Mouse (Mus musculus) midbrain, embryonic 10.5 days (tissue): ENCODE results near the gene Gli2. TPM values are rescaled to one million over a fixed set of nuclear protein-coding genes. Genes with fewer than 3 reads are reported as not detected.
A peak's percentile ranks its signal among the peaks of the same experiment; 100 is the strongest.

ENCODE experiments used
- DNase-seq: peaks from one replicate; pipeline ENCODE4 v3.0.0-alpha.2; 2017; ENCODE audit warnings: low spot score
- H3K27ac ChIP-seq: fragments of 300-500 bp; sonication (generic); replicated peaks from 2 replicates; pipeline ENCODE4 v1.5.1; 2016; ENCODE audit warnings: mild to moderate bottlenecking
- H3K27me3 ChIP-seq: fragments of 300-500 bp; sonication (generic); 2 replicates; pipeline ENCODE4 v1.6.1; 2016; ENCODE audit warnings: low read depth, mild to moderate bottlenecking; ENCODE audit not compliant: poor library complexity, severe bottlenecking
- H3K36me3 ChIP-seq: fragments of 300-500 bp; sonication (generic); 2 replicates; pipeline ENCODE4 v1.6.1; 2016; ENCODE audit warnings: mild to moderate bottlenecking, moderate library complexity
- H3K4me1 ChIP-seq: fragments of 300-500 bp; sonication (generic); 2 replicates; pipeline ENCODE4 v1.6.1; 2016
- H3K4me3 ChIP-seq: fragments of 300-500 bp; sonication (generic); 2 replicates; pipeline ENCODE4 v1.5.1; 2016; ENCODE audit warnings: mild to moderate bottlenecking, moderate library complexity
- H3K9me3 ChIP-seq: fragments of 300-500 bp; sonication (generic); replicated peaks from 2 replicates; pipeline ENCODE4 v1.6.1; 2016; ENCODE audit warnings: mild to moderate bottlenecking
- WGBS: fragments of 180-500 bp; shearing (Covaris S2); methylation state at CpG from one replicate; pipeline ENCODE4 v1.1.7; 2016; 5-methylcytosine and 5-hydroxymethylcytosine counted together
- polyA plus RNA-seq: library from polyadenylated mRNA; unstranded; fragments of >200 nt; fragmentation: Nextera tagmentation; extraction: Ambion mirVana; gene quantifications from 2 replicates; pipeline ENCODE4 v1.2.1, GENCODE M21; 2016

Gli2 gene
- polyA plus RNA-seq, 1 experiment from 2014 or later, result 8.9 TPM

DNA sequence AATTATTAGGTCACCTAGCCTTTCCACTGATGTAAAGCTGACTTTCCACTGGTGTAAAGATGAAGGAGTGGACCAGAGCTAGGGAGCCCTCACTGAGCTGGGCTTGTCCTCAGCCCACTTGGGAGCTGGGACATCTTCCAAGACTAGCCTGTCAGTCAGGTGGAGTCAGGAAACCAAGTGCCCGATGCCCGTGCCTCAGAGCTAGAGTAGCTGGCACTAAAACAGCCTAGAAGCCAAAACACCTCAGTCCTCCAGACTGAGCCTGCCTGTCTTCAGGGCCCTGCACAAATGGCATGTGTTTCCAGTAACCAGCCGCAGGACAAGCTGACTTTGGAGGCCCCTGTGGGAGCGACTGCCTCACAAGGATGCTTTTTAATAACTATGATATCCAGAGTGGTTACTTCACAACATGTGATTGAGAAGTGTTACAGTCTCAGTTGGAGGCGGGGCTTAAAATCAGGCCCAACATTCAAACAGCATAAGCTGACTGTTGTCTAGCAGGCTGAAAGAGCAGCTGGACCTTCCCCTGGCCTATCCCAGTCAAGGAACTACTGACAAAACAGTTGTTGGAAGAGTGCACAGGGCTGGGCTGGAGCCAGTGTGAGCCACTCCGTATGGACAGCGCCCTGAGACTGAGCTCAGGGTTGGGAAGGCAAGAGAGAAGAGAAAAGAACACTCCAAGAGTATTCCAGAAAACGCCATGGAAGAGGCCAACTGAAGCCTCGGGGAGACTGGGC, 158.2 kb downstream of the Gli2 start:
- peaks cover 9% of the 10 kb centered on the region; the same call in 1 of the 2 replicates for H3K27me3 ChIP-seq
- H3K36me3 ChIP-seq, result no peaks in the 10 kb centered on the region
- no peaks in the 10 kb centered on the region for H3K9me3 ChIP-seq
- DNase-seq, result no peak
- no peak overlapping the region for H3K4me3 ChIP-seq
- 88% methylated on average over 9 of the region's 9 CpGs for WGBS
- peaks cover 20% of the 10 kb centered on the region for H3K4me1 ChIP-seq
- H3K27ac ChIP-seq, result no peak overlapping the region

DNA sequence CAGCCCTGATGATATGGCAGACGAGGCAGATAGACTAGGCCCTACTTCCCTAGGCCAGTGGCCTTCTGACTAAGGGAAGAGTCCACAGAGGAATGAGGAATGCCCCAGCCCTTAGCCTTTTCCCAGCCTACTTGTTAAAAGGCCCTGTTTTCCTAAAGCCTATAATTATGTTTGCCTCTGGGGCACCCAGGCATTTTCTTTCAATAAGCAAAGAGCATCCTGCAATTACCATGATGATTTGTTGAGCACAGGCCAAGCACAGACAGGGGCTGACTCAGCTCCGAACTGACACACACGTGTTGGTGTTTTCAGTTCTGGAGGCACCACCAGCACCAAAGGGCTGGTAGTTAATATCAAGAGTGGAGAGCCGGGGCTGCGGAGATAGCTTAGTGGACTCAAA, 162.0 kb downstream of the Gli2 start:
- no peak overlapping the region for H3K27ac ChIP-seq
- H3K27me3 ChIP-seq, result peaks cover 15% of the 10 kb centered on the region; the same call in 1 of the 2 replicates
- H3K4me1 ChIP-seq, result peaks cover 35% of the 10 kb centered on the region
- H3K36me3 ChIP-seq, result peaks cover 19% of the 10 kb centered on the region
- no peak overlapping the region for H3K4me3 ChIP-seq
- DNase-seq, result no peak
- no peaks in the 10 kb centered on the region for H3K9me3 ChIP-seq
- WGBS, result 87% methylated on average over 5 of the region's 5 CpGs

DNA sequence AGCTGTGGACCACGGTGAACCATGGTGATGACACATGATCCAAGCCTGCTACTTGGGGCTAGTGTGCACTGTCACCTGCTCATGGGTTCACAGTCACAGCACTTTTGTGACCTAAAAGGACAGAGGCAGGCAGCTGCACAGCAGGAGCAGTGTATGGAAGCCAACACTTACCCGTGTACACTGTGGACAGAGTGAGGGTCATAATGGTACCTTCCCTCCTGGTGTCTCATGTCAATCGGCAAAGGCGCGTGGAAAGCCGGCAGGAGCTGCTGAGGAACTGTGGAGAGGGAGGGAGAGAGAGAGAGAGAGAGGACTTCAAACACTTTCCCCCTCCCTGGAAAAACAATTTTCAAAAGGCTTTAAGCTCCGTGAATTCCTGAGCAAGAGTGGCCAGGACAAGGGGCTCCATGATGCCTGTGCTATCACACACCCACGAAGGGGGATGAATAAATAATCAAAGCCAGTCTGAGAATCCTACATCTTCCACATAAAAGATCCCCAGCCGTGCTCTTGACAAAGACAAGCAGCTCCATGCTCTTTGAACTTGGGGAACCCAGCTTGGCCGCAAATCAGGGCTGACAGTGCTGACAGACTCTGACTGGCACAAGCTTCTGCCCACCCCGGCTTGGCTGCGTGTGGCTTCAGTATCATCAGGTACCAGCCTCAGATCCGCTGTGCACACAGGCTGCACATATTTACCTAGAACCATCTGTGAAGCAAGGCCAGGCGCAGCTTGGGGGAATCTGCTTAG, 163.1 kb downstream of the Gli2 start:
- WGBS, result 49% methylated on average over 14 of the region's 14 CpGs
- no peak overlapping the region for H3K4me3 ChIP-seq
- H3K27me3 ChIP-seq, result peaks cover 10% of the 10 kb centered on the region; the same call in 1 of the 2 replicates
- peak overlapping the region; percentile 68 for H3K27ac ChIP-seq
- H3K36me3 ChIP-seq, result peaks cover 30% of the 10 kb centered on the region
- H3K9me3 ChIP-seq, result no peaks in the 10 kb centered on the region
- peaks cover 35% of the 10 kb centered on the region for H3K4me1 ChIP-seq
- peak; percentile 35 for DNase-seq

DNA sequence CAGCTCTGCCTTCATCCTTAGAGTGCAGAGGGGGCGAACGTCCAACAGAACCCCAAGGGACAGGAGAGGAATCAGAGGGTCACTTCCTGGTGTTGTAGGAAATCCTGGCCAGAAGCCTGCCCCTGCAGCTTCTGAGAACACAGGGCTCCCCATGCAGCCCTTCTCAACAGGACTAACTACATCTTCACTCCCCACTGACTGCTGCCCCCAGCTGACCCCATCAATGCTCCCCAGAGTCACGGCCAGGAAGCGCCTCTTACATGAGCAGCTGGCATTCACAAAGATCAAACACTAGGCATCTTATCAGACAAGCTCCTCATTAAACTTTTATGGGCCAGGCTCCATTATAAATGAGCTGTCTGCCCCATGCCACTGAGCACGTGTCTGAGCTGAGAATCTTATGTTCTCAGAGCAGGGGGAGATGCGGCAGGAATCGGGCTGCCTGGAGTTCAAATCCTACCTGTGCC, 172.6 kb downstream of the Gli2 start:
- H3K27ac ChIP-seq, result no peak overlapping the region
- peaks cover 7% of the 10 kb centered on the region; the same call in 1 of the 2 replicates for H3K4me1 ChIP-seq
- H3K36me3 ChIP-seq, result peaks cover 85% of the 10 kb centered on the region
- no peak for DNase-seq
- no peaks in the 10 kb centered on the region for H3K27me3 ChIP-seq
- no peaks in the 10 kb centered on the region for H3K9me3 ChIP-seq
- H3K4me3 ChIP-seq, result no peak overlapping the region
- WGBS, result 76% methylated on average over 7 of the region's 7 CpGs

DNA sequence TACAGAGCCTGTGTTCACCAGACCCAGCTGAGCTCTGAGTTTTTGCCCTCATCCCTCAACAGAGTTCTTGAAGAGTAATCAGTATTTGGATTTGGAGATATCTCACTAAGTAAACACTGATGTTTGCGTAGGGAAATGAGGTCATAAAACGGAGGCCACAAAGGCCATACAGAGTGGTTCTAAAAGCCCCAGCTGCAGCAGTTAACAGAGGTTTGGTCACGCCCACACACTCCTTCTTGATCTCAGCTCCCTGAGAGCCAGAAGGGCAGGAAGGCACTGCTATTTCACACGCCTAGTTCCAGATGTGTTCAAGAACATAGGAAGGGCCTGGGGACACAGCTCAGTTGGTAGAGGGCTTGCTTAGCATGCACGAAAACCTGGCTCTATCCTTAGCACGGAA, 175.1 kb downstream of the Gli2 start:
- WGBS, result 82% methylated on average over 6 of the region's 6 CpGs
- no peak overlapping the region for H3K4me3 ChIP-seq
- H3K4me1 ChIP-seq, result peaks cover 7% of the 10 kb centered on the region; the same call in 1 of the 2 replicates
- peaks cover 81% of the 10 kb centered on the region for H3K36me3 ChIP-seq
- no peak for DNase-seq
- H3K27me3 ChIP-seq, result no peaks in the 10 kb centered on the region
- no peaks in the 10 kb centered on the region for H3K9me3 ChIP-seq
- no peak overlapping the region for H3K27ac ChIP-seq

DNA sequence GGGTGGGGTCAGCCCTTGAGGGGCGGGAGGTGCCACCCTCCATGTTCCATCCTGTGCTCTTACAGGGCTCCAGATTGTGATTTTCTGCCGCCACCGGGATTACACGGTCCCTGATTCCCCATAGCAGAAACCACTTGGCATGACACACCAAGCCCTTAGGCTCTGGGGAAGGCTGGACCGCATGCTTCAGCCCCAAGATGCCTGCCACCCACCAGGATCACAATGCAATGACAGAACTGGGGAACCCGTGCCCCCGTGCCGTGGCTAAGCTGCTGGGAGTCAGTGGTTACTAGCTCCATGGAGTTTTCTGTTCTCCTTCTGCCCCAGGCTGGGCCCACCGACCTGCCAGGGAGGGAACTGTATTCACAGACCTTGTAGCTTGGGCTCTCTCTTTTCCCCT, 178.2 kb downstream of the Gli2 start:
- H3K36me3 ChIP-seq, result peaks cover 84% of the 10 kb centered on the region
- no peak overlapping the region; the same call in 1 of the 2 replicates for H3K27ac ChIP-seq
- H3K4me1 ChIP-seq, result peaks cover 2% of the 10 kb centered on the region; the same call in 1 of the 2 replicates
- DNase-seq, result no peak
- no peaks in the 10 kb centered on the region for H3K9me3 ChIP-seq
- no peak overlapping the region for H3K4me3 ChIP-seq
- 88% methylated on average over 9 of the region's 9 CpGs for WGBS
- H3K27me3 ChIP-seq, result no peaks in the 10 kb centered on the region

DNA sequence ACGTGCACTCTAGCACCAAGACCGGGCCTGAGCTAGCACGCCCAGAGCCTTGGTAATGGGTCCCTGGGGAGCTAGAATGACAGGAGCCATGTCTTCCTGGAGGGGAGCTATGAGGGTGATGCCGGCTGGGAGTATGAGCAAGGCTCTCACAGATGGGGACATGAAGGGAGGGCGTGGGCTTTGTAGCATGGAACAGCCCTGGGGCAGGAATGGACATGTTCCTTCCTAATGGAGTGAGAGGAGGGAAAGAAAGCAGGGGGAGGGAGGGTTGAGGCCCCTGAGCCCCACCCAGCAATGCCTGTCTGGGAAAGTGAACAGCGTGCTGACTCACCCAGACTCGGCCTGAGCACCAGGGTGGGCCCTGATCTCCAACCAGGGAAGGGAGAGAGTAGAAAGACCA, 179.9 kb downstream of the Gli2 start:
- Histone ChIP-seq H3K27me3 (no peaks in the 10 kb centered on the region), H3K27ac (no peak overlapping the region), H3K9me3 (no peaks in the 10 kb centered on the region), H3K4me1 (peaks cover 2% of the 10 kb centered on the region; the same call in 1 of the 2 replicates), H3K4me3 (no peak overlapping the region), H3K36me3 (peaks cover 80% of the 10 kb centered on the region)
- 86% methylated on average over 7 of the region's 7 CpGs for WGBS
- DNase-seq, result no peak

DNA sequence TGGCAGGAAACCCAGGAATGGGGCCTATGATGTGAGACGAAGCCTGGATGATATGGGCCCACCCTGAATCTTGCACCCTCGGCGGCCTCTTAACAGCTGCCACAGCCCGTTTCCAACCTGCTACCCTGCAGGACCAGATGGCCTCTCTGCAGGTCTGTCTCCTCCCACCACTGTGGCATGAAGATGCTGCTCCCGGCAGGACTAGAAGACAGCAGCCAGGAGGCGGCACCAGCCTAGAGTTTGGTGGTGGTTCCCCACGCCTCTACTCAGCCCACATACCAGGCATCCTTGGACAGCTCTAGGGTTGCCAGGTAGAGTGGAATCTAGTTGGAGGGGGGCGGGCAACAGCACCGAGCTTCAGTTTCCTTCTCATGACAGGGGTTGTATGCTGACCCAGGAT, 188.7 kb downstream of the Gli2 start:
- Histone ChIP-seq H3K36me3 (peaks cover 84% of the 10 kb centered on the region), H3K4me3 (no peak overlapping the region), H3K27me3 (no peaks in the 10 kb centered on the region), H3K4me1 (no peaks in the 10 kb centered on the region), H3K27ac (no peak overlapping the region), H3K9me3 (no peaks in the 10 kb centered on the region)
- no peak for DNase-seq
- WGBS, result 87% methylated on average over 9 of the region's 9 CpGs

DNA sequence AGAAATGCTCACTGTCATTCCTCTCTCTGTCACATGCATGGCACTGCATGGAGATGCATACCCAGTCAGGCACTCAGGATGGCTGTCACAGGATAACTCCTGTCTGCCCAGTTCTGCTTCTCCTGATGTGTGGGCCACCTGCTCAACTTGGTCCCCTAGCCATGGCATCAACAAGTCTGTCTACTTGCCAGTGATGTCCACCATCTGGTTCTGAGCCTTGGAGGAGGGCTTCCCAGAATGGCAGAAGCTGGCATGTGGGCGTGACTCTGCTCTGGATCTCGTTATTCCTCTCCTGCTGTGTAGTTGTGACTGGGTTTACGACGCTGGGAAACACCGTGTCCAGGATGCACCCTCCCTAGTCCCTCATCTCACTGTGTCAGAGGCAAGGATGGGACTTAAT, 189.4 kb downstream of the Gli2 start:
- no peak overlapping the region for H3K27ac ChIP-seq
- no peak overlapping the region for H3K4me3 ChIP-seq
- DNase-seq, result no peak
- no peaks in the 10 kb centered on the region for H3K9me3 ChIP-seq
- WGBS, result 80% methylated on average over 5 of the region's 5 CpGs
- H3K4me1 ChIP-seq, result no peaks in the 10 kb centered on the region
- peaks cover 85% of the 10 kb centered on the region for H3K36me3 ChIP-seq
- H3K27me3 ChIP-seq, result no peaks in the 10 kb centered on the region

DNA sequence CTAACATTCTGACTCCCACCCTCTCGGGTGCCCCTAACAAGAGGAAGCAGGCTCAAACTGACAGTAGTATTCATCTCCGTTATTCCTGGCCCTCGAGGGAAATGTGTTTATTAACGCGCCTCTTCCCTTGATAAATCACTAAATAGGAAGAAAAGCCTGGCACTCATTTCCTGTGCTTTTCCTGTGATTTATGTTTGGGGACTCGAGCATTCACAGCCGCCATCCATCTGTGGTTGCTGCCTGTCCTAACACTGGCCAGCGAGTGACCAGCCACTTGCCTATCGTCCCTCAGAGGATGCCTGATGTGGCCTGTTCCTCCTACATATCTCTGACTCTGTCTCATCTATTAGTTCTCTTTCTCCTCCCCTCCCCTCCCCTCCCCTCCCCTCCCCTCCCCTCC, 195.3 kb downstream of the Gli2 start:
- DNase-seq, result no peak
- Histone ChIP-seq H3K27ac (no peak overlapping the region), H3K4me3 (no peak overlapping the region), H3K27me3 (no peaks in the 10 kb centered on the region), H3K4me1 (no peaks in the 10 kb centered on the region), H3K36me3 (peaks cover 84% of the 10 kb centered on the region), H3K9me3 (no peaks in the 10 kb centered on the region)
- 87% methylated on average over 9 of the region's 9 CpGs for WGBS

DNA sequence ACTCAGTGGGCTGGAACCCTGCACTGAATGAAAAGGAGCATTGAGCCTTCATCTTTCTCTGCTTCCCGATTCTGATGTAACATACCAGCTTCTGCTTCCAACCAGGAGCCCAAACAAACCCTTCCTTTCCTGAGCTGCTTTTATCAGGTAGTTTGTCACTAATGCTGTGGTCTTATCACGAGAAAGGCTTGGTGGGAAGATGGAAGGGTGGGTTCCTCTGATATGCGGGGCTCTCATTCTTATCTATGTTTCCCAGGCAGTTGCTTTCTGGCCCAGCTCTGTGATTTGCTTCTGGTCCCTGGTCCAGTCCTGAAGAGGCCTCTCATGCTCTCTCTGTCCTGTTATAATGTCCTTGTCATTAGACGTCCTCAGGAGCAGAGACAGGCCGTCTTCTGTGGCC, 222.8 kb downstream of the Gli2 start:
- H3K36me3 ChIP-seq, result peaks cover 29% of the 10 kb centered on the region
- no peak overlapping the region for H3K4me3 ChIP-seq
- H3K9me3 ChIP-seq, result no peaks in the 10 kb centered on the region
- WGBS, result 77% methylated on average over 5 of the region's 5 CpGs
- no peaks in the 10 kb centered on the region for H3K27me3 ChIP-seq
- no peak for DNase-seq
- H3K27ac ChIP-seq, result no peak overlapping the region
- H3K4me1 ChIP-seq, result no peaks in the 10 kb centered on the region

DNA sequence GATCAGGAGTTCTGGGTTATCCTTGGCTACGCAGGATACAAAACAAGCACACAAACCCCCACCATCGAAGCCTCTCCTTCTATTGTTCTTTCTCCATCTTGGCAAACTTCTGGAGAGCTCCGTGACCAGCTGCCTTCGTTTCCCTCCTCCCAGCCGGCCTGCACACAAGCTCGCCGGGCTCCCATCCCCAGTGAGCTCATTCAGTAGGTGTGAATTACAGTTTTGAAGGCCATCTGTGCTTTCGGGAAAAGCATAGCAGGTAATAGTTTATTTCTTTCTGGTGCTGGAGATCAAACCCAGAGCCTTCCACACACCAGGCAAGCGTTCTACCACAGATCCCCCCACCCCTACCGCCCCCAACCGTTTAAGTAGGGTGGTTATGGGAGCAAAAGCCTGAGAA, 226.8 kb downstream of the Gli2 start:
- 90% methylated on average over 11 of the region's 11 CpGs for WGBS
- no peaks in the 10 kb centered on the region for H3K36me3 ChIP-seq
- DNase-seq, result no peak
- no peaks in the 10 kb centered on the region for H3K27me3 ChIP-seq
- H3K27ac ChIP-seq, result no peak overlapping the region
- H3K4me1 ChIP-seq, result no peaks in the 10 kb centered on the region
- H3K4me3 ChIP-seq, result no peak overlapping the region
- H3K9me3 ChIP-seq, result no peaks in the 10 kb centered on the region
